Mouse (Mus musculus) kidney, postnatal 10 days (tissue): ENCODE data around the gene Cnih3.

Source experiments
- DNase-seq: peaks from one replicate; pipeline ENCODE4 v3.0.0; 2021; ENCODE audit warnings: mixed read lengths

Cnih3 gene

DNA sequence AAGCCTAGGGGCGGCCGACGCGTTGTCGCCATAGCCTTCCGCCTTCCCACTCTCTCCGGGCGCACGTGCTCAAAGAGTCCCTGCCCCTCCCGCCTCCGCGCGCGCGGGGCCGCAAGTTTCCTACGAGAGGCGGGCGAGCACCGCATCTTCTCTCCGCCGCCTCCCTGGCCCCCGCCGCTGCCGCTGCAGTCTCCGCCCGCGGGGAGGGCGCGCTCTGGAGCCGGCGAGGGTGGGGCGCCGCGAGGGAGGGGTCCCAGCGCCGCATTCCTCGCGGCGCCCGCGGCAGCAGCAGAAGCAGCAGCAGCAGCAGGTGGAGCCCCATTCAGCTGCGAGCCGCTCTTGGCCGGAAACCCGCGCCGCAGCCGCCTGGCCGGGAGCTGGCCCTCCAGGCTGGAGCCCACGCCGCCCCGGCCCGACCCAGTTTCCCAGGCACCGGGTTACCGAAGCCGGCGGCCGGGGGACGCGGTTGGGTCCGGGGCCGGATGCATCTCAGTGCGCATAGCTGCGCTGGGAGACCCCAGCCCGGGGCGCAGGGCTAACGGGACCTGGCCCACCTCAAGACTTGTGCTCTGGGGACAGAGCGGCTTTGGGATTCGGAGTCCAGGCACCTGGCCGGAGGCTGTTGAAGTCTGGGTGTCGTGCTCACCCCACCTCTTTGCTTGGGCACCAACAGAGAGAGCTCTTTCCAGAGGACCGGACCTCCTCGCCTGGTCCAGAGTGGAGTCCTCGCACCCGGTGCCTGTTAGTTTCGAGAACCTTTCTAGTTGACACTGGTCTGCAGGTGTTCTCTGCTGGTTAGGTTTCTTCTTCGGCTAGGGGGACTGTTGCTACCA is at the start of gene Cnih3:
Cnih3 (plus strand) TSS at position 262 of the 833 bp plus-strand sequence.
- DNase-seq = peak; percentile 66

DNA sequence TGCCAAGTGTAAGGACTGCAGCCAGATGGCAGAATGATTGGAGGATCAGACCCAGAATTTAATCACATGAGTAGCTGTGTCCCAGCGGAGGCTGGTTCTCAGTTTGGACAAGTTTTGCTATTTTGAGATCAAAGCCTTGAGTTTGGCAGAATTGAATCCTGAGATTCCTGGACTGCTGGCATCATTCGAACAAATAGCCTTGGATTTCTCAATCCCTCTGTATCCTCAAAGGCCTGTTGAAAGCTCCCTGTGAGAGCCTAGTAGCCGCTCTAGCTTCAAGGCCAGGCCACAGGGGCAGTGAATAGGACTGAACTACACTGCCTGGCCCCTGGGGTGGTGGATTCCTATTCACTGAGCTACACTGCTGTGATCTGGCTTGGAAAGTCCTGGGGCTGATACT is 44.4 kb upstream of the Cnih3 start:
- DNase-seq = no peak

DNA sequence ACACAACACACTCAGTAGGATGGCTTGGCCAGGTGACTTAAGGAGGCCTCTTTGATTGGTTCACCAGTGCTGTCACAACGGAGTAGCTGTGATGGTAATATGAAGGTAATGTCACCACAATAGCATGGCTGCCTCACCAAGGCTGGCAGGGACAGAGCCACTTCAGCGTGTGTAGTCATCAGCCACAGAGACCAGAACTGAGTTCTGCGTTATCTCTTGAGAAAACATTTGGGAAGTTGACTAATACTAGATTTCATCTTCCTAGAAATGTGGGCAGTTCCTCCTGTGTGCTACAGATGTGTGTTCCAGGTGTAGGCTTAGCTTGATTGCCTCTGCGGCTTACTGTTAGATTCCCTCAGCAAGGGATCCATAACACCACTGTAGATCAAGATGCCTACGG is 41.7 kb upstream of the Cnih3 start:
- DNase-seq = no peak

DNA sequence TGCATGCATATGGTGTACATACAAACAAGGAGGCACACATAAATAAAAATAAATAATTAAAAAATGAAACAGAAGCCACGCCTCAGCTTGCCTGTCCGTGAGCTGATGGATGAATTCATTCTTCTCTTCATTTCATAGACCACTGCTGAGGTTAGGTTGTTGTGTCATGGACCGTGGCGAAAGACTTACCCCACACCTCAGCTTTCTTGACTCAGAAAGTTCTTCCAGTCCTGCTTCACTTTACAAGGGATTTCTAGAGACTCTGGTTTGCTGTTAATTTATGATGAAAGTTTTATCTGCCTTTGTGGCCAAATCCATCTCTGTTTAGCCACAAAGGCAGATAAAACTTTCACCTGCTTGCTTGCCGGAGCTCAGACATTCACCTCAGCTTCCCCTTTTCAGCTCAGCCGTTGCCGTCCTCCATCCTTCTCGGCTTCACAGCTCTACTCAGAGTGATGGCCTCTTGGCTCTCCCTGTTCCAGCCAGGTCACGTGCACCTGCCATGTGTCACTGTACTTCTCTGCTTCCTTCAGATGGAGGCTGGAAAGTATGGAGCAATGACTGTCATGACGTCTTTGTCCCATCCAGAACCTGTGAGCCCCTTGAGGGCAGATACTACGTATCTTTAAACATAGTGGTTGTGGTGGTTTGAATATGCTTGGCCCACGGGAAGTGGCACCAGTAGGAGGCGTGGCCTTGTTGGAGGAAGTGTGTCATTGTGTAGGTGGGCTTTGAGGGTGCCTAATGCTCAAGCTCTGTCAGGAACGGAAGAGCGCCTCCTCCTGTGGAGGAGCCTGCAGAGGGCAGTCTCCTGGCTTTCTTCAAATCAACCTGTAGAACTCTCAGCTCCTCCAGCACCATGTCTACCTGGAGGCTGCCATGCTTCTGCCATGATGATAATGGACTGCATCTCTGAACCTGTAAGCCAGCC is 40.0 kb upstream of the Cnih3 start:
- no peak for DNase-seq

DNA sequence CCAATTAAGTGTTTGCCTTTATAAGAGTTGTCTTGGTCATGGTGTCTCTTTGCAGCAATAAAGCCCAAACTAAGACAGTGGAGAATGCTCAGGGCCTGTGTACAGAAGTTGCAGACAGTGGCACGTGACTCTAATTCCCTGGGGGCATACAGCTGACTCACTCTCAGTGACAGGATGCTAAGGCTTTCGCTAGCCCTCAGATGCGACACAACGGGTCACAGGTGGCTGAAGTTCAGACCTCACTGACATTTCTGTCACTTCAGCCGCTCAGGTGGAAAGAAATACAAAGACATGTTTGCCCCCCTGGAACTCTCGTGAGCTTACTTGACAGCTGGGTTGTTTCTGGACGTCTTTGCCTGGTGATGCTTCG is 39.4 kb upstream of the Cnih3 start:
- DNase-seq = no peak

DNA sequence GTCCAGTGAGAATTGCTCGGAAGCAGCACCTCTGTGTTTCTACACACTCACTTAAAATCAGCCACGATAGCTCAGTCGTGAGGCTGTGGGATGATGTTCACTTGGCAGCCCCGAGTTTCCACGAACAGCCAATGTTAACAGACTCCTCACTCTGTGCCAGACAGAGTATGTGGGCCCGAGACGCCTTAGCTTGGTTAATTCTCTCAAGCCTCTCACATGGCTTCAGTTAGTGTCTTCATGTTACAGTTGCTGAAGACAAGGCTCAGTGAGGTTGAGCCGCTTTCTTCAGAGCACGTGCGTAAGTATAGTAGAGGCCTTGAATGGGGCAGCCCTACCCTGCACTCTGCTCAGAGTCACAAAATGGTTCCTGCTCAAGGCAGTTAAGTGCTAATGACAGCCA is 38.1 kb upstream of the Cnih3 start:
- DNase-seq = no peak

DNA sequence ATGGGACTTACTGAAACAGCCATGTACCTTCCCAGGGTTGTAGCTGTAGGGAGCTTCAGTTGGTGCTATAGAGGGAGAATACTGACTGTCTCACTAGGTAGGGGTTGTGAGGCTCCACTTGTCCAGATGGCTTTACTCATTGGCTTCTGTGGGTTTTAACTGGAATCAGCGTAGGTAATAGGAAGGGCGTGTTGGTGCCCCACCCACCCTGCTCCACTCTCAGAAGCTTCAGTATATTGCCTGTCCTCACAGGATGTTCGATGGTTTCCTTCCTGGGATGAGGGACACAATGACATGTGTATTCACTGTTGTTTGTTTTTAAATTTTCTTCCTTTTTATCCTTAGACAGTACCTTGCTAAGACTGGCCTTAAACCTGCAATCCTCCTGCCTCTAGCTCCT is 37.1 kb upstream of the Cnih3 start:
- DNase-seq = no peak

DNA sequence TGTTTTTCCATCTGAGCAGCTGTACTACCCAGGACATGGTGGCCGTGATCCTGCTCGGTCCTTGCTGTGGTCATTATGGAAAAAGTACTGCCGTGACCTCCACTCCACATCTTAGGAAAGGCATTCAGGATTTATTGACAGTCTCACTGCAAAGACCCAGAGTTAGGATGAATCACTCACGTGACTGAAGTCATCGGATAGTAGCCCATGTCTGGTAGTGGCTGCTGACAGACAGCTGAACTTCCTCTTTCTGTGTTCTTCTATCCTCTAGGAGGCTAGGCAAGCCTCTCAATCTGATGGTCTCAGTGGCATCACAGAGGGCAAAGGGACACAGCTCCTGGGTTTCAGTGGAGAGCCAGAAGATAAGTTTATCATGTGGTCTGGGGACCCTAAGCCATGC is 35.9 kb upstream of the Cnih3 start:
- no peak for DNase-seq

DNA sequence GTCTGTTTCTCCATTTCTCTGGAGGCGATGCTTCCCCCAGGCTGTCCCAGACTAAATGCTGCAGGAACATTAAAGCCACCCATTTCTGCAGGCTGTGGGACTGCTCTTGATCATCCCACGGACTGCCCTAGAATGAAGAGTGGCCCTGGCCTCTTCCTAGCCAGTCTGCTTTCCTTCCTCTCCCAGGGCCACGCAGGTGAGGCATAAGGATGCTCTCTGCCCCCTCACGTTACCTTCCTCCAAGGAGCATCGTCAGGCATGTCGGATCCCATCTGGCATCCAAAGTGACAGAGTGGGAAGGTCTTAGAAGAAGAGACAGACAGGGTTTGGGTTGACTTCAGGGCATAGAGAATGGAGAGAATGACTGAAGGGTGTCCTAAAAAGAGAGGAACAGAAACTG is 33.0 kb upstream of the Cnih3 start:
- no peak for DNase-seq

DNA sequence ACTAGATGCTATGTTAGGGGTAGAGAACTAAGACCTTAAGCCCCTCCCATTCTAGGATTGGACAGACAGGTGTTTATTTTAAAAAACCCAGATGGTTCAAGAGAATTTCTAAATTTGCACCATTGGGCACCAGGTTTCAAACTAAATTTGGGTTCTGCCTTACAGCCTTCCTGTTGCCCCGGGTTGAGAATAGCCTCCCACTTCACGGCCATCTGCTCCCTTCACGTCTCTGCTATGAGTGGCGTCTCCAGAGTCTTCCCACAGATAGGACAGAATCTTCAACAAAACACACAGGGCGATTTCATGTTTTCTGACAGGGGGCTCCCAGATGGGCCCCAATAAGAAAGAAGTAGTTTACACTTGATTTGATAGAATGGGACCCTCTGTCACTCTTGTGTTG is 31.3 kb upstream of the Cnih3 start:
- no peak for DNase-seq

DNA sequence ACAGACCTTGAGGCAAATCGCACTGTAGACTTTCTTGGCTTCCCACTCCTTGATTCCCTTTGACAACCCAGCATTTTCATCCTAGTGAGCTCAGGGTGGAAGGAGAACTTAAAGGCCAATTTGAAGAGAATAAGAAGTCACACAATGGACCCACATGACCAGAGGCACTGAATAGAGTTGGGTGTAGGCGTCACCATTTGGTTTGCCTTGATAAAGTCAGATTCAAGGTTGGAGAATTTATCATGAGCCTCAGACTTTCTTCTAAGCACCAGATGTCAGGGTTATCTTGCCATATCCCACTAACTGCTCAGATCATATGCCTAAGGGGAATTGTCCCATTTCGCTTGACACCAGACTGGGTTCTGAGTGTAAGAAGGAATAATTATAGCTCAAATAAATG is 29.3 kb upstream of the Cnih3 start:
- no peak for DNase-seq

DNA sequence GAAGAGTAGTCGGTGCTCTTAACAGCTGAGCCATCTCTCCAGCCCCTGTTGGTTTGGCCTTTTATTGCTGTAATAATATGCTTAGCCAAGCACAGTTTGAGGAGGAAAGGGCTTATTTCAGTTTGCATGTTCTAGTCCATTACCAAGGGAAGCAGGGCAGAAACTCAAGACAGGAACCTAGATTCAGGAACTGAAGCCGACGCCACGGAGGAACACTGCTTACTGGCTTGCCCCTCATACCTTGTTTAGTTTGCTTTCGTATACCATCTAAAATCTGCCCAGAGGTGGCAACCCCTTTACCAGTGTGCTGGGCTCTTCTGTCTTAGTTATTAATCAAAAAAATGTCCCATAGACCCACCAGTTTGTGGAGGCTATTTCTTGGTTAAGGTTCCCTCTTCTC is 25.3 kb upstream of the Cnih3 start:
- no peak for DNase-seq

DNA sequence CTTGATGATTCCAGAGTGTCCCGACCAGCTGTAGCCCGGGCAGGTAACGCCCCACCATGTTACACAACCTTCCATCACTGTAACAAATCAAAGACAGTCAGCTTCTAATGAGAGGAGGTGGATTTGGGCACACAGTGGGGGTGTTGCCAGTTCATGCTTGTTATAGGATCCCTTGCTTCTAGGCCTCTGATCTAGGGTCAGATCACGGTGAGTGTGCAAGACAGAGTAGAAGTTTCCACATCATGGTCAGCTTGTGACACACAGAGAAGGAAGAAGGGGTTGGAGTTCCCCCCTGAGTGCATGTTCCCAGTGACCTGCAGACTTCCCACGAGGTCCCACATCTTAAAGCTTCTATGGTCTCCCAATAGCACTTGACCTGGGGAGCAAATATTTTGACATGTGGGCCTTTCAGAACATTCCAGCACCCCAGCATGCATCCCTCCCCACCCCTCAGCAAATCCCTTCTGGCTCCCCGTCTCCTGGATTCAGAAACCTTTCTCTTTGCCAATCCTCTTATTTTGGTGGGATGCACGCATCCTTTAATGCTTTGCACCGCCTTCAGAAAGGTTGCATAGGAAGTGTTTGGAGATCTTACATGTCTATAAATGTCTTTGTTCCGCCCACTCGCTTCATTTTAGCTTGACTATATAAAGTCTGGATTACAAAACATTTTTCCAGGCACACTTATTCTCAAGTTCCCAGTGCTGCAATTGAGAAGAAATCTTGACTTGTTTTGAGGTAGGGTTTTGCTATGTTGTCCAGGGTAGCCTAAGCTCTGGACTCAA is 24.6 kb upstream of the Cnih3 start:
- no peak for DNase-seq

DNA sequence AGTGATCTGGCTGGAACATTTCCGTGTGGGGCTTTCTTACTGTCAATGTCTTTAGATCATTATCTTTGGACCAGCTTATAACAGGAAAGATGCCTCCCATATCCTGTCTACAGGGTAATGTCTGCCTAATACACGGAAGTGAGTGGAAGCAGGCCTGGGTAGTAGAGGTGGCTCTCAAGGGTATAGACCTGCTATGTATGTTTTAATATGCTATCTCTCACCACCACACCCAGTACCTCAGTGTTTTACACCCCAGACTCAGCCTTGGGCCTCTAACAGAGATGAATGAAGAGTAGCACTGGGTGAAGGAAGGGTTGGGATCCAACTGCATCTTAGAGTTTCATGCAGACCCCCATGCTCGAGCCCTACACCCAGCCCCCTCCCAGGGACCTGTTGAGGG is 23.3 kb upstream of the Cnih3 start:
- no peak for DNase-seq

DNA sequence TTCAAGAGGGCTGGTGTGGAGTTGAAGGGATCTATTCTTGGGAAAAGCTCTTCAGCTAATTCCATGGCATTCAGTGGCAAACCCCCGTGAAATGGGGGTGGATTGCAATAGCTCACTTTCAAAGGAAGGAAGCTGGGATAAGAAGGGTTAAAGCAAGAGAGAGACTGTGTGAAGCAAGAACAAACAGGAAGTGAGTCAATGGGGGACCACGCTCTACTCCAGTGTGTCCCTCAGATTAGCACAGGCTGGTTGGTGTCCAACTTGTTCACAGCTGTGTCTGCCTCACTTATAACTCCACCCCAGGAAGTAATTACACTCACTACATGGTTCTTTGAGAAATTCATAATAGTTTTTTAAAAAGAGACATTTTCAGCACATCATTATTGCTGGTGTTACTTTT is 19.8 kb upstream of the Cnih3 start:
- DNase-seq = peak; percentile 43

DNA sequence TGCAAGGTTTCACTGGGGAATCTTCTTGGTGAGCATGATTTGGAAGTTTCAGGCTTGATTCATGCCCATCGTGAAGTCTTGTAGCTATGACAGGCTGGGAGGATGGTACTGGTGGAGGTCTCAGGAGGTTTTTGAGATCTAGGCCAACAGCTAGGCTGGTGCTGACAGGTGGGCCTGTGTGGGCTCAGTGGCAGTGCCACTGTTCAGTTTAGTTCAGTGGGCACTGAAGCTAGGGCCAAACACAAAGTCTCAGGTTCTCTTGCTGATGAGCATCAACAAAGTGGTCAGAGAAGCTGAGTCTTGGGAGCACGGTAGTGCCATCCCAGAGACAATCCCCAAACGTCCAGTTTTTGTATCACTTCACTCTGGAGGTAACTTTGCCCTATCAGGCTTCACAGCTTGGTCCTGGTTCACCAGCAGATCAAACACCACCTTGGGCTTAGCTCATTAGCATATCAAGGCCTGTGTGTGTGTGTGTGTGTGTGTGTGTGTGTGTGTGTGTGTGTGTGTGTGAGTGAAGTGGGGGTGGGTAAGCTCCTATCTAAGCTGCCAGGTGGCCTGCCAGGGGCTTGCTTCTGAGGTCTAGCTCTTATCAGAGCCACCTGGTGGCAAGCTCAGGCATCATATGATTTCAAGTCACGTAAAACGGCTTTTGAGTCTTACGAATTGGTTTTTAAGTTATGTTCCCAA is 18.0 kb upstream of the Cnih3 start:
- DNase-seq = no peak

DNA sequence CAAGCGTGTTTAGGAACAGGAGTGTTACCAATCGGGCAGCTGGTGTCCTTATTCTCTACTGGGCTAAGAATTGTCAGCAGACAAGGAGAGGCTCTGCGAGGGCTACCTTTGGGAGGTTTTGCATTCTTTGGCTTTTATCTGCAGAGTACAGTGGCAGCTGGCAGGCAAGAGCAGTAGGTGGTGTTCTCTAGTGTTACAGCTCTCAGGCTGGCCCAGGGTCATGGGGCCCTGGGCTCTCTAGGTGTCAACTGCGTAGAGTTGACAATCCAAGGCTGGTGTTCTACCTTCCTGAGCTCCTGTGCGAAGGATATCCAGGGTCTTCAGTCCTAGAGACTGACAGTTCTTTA is 17.4 kb upstream of the Cnih3 start:
- no peak for DNase-seq

DNA sequence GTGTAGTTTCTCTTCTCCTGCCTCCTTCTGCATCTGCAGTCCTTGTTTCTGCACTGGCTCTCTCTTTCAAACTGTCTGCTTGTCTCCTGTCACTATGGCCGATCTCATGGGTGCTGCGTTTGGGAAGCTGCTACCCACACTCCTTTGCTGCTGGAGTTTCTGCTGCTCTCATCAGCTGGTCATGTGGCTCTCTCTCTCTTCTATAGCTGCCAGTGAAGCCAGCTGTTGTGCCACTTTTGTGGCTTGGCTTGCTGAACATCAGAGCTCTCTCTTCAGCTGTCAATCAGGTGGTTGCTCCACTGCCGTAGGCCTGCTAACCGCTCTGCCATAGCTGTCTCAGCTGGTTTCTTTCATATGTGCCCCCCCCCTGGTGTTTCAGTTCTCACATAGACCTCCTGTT is 17.0 kb upstream of the Cnih3 start:
- no peak for DNase-seq

DNA sequence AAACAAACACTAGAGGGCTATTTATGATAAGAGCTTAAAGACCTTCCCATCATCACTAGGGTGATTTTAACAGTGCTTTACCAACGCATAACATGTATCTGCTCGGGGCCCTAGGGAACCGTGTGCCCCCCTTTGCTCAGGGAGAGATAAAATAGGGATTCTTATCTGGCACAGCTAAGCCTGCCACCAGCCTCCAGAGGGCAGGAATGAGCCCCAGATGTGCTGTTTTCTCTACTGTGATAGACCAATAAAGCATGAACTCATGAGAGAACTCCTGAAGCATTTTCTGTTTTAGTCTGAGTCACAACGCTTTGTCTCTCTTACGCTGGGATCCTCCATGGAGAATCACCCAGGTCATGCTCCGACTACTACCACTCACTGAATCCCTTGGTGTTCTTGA is 15.6 kb upstream of the Cnih3 start:
- peak; percentile 16 for DNase-seq

DNA sequence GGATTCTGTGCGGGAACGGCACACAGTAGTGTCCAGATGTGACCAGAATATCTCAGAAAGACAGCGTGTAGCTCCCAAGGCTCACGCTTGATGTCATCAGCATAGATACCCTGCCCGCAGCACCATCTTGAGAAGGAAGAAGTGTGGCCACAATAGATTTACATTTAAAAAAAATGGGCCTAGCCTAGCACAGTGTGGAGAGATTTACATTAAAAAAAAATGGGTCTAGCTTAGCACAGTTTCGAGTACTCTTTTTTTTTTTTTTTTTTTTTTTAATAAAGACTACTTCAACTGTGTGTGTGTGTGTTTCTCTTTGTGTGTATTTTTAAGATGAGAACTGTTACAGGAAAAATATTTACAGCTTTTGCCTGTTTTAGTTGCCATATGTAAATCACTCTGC is 13.3 kb upstream of the Cnih3 start:
- DNase-seq = no peak

DNA sequence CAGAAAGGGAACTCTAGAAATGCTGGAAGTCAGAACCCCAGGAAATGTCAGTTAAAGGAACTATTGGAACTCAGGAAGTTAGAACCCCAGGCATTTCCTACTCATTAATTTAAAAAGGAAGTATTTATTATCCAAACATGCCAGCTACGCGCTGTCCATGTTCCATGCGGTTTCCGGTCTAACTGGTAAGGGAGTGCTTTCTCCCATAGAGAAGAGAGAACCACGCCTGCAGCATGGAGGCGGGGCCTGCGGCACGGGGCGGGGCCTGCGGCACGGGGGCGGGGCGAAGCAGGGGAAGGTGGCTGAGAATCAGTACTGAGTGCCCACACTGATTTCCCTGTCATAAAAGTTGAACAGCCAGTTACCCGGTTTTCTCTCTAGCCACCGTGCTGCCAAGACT is 6.9 kb upstream of the Cnih3 start:
- DNase-seq = peak; percentile 59

DNA sequence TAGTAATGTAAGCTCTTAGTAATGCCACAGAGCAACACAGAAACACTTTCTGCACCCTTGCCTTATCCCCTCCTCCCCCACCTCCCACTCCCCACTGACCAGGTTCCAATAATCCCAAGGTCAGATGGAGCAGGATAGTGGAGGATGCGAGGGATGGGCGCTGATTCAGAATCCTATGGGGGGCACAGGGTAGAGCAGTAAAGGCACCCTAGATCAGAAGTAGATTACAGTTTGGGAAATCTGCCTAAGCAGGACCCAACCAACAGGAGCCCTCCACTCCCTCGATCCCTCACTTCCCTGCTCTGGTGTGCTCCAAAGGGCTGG is 423 bp upstream of the Cnih3 start:
- no peak for DNase-seq
